Mouse (Mus musculus) limb, embryonic 14.5 days (tissue): ENCODE measurements at regions not wholly inside any gene's neighbourhood (a gene's known extent, or its start where the extent isn't known, plus 50 kb on each side); places are given as distances from the start of the nearest gene placed in this dataset.

ENCODE experiments used
- ATAC-seq: fragments of 200-750 bp; cut with Nextera tagmentation; 2 replicates; pipeline ENCODE4 v1.8.0; 2017; ENCODE audit warnings: low read depth, moderate number of reproducible peaks, moderate TSS enrichment; ENCODE audit not compliant: low FRiP score
- DNase-seq: peaks from one replicate; pipeline ENCODE4 v3.0.0-alpha.2; 2015; ENCODE audit warnings: low spot score
- H3K27ac ChIP-seq: fragments of 300-500 bp; sonication (generic); replicated peaks from 2 replicates; pipeline ENCODE4 v1.5.1; 2014; ENCODE audit warnings: low read depth, mild to moderate bottlenecking, low read length, moderate library complexity, mixed read lengths
- H3K27me3 ChIP-seq: fragments of 300-500 bp; sonication (generic); 2 replicates; pipeline ENCODE4 v1.6.1; 2014; ENCODE audit warnings: low read length, mixed read lengths; ENCODE audit not compliant: control insufficient read depth, insufficient read depth
- H3K36me3 ChIP-seq: fragments of 300-500 bp; sonication (generic); 2 replicates; pipeline ENCODE4 v1.6.1; 2014; ENCODE audit warnings: mild to moderate bottlenecking, low read length, moderate library complexity, mixed read lengths; ENCODE audit not compliant: control insufficient read depth, insufficient read depth
- H3K4me1 ChIP-seq: fragments of 300-500 bp; sonication (generic); 2 replicates; pipeline ENCODE4 v1.6.1; 2014; ENCODE audit warnings: antibody characterized with exemption, low read length, mixed read lengths; ENCODE audit not compliant: control insufficient read depth, insufficient read depth
- H3K4me2 ChIP-seq: fragments of 300-500 bp; sonication (generic); replicated peaks from 2 replicates; pipeline ENCODE4 v1.6.1; 2014; ENCODE audit warnings: low read depth, mild to moderate bottlenecking, low read length, moderate library complexity; ENCODE audit not compliant: severe bottlenecking
- H3K4me3 ChIP-seq: fragments of 300-500 bp; sonication (generic); replicated peaks from 2 replicates; pipeline ENCODE4 v1.5.1; 2014; ENCODE audit warnings: low read length
- H3K9ac ChIP-seq: fragments of 300-500 bp; sonication (generic); 2 replicates; pipeline ENCODE4 v1.6.1; 2014; ENCODE audit warnings: mild to moderate bottlenecking, low read depth, low read length, moderate library complexity; ENCODE audit not compliant: severe bottlenecking
- H3K9me3 ChIP-seq: fragments of 300-500 bp; sonication (generic); 2 replicates; pipeline ENCODE4 v1.6.1; 2016; ENCODE audit warnings: low read length; ENCODE audit not compliant: control insufficient read depth
- POLR2A ChIP-seq: fragments of 200-500 bp; IDR thresholded peaks from 2 replicates; pipeline ENCODE4 v1.8.0; 2012; ENCODE audit warnings: inconsistent platforms, mild to moderate bottlenecking, moderate library complexity, borderline replicate concordance; ENCODE audit not compliant: insufficient read depth, insufficient read length; ENCODE audit errors: extremely low read depth
- WGBS: fragments of 180-500 bp; shearing (Covaris S2); extraction: QIAGEN DNeasy Blood & Tissue Kit; methylation state at CpG from one replicate; pipeline ENCODE4 v1.1.7; 2014; 5-methylcytosine and 5-hydroxymethylcytosine counted together

DNA sequence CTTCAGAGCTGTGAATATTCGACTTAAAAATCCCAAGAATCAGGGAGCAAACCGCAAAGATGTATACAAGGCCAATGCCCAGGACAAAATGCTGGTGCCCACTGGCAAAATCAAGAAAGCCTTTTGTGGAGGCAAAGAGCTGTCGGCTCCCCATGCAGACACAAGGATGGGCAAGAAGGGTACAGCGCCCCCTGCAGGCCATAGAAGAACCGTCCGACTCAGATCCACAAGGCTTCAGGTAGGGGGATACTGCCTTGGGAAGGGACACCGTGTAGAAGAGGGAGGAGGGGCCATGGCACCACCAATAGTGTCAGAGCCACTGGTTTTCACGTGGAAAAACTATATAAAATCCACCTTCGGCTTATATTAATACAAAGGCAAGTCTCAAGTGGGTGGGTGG is 379.8 kb downstream of the Fam19a5 start:
- H3K9me3 ChIP-seq = no peaks in the 10 kb centered on the region
- no peak for DNase-seq
- no peak for TF ChIP-seq POLR2A
- H3K36me3 ChIP-seq = no peaks in the 10 kb centered on the region
- ATAC-seq = no peak
- H3K27me3 ChIP-seq = no peaks in the 10 kb centered on the region
- H3K4me3 ChIP-seq = no peak overlapping the region
- no peak overlapping the region for H3K27ac ChIP-seq
- no peak overlapping the region for H3K4me2 ChIP-seq
- no peak overlapping the region for H3K9ac ChIP-seq
- 36% methylated on average over 9 of the region's 9 CpGs for WGBS
- no peaks in the 10 kb centered on the region for H3K4me1 ChIP-seq

DNA sequence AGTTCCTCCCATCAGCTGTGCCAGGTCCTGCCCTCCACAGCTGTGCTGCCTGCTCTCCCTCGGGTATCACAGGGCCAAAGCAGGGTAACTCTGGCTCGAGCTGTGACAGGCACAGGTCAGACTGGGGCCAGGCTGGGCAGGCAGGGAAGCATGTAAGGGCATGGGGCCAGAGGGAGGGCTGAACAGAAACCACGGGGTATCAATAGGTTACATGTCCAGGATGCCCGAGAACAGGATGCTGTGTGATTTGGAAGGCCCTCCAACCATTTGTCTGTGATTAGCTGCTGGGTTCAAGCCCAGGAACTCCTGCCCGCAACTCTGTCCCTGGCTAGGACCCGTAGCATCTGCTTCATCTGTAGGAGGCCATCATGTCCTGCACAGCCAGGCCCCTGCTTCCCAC is 391.9 kb downstream of the Fam19a5 start:
- WGBS = 75% methylated on average over 6 of the region's 6 CpGs
- H3K4me3 ChIP-seq = no peak overlapping the region
- H3K27ac ChIP-seq = no peak overlapping the region
- H3K27me3 ChIP-seq = no peaks in the 10 kb centered on the region
- no peaks in the 10 kb centered on the region for H3K9me3 ChIP-seq
- H3K36me3 ChIP-seq = no peaks in the 10 kb centered on the region
- H3K4me1 ChIP-seq = no peaks in the 10 kb centered on the region
- H3K4me2 ChIP-seq = no peak overlapping the region
- no peak overlapping the region for H3K9ac ChIP-seq
- DNase-seq = no peak
- TF ChIP-seq POLR2A = no peak
- ATAC-seq = no peak

DNA sequence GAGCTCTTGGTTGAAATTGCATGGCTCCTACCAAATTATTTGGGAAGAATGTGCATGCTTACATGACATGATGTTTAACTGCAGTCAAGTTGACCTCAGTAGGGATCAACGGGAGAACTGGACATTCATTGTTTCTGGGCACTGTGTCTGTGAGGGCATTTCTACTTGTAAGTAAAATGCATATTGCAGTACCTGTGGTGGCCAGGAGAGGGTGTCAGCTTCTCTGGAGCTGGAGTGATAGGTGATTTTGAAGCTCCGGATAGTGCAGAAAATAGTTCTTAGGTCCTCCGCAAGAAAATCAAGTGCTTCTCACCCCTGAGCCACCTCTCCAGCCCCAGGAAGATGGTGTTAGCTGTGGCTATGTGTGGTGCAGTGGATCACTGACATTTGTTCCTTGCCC is 396.7 kb downstream of the Fam19a5 start:
- no peak overlapping the region for H3K27ac ChIP-seq
- no peak for ATAC-seq
- no peak overlapping the region for H3K4me2 ChIP-seq
- no peaks in the 10 kb centered on the region for H3K9me3 ChIP-seq
- no peak for TF ChIP-seq POLR2A
- H3K36me3 ChIP-seq = no peaks in the 10 kb centered on the region
- no peak for DNase-seq
- H3K27me3 ChIP-seq = no peaks in the 10 kb centered on the region
- no peak overlapping the region for H3K9ac ChIP-seq
- H3K4me3 ChIP-seq = no peak overlapping the region
- 67% methylated on average over 3 of the region's 3 CpGs for WGBS
- no peaks in the 10 kb centered on the region for H3K4me1 ChIP-seq

DNA sequence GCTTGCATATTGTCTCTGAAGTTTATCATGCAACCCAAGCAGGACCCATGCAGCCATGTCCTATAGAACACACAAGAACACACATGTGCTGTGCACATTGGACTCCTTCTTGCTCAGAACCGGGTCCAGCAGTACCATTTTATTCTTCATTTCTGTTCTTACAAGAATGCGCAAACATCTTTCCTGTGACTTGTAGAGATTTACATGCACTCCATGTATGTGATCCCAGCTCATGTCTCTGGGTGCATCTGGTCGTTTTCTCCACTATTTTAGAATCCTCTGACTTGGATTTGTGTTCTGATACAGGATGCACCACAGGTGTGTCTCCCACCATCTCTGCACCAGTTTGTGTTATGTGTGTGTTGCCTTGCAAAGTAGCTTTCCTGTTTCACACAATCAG is 408.4 kb downstream of the Fam19a5 start:
- no peak for TF ChIP-seq POLR2A
- 70% methylated on average over 3 of the region's 3 CpGs for WGBS
- no peaks in the 10 kb centered on the region for H3K4me1 ChIP-seq
- H3K9ac ChIP-seq = no peak overlapping the region
- no peak overlapping the region for H3K27ac ChIP-seq
- H3K4me3 ChIP-seq = no peak overlapping the region
- DNase-seq = no peak
- H3K36me3 ChIP-seq = no peaks in the 10 kb centered on the region
- H3K27me3 ChIP-seq = no peaks in the 10 kb centered on the region
- no peak overlapping the region for H3K4me2 ChIP-seq
- ATAC-seq = no peak
- no peaks in the 10 kb centered on the region for H3K9me3 ChIP-seq

GRCm38 (mm10) chr15:87955685-87956256 is 411.7 kb downstream of the Fam19a5 start:
- ATAC-seq (no peak), DNase-seq (no peak)
- 56% methylated on average over 5 of the region's 5 CpGs for WGBS

GRCm38 (mm10) chr15:87958866-87959265 is 414.8 kb downstream of the Fam19a5 start:
- TF ChIP-seq POLR2A = no peak
- no peak overlapping the region for H3K4me2 ChIP-seq
- H3K4me1 ChIP-seq = no peaks in the 10 kb centered on the region
- no peak for DNase-seq
- ATAC-seq = no peak
- H3K36me3 ChIP-seq = no peaks in the 10 kb centered on the region
- 67% methylated on average over 1 of the region's 1 CpGs for WGBS
- no peak overlapping the region for H3K4me3 ChIP-seq
- H3K27me3 ChIP-seq = no peaks in the 10 kb centered on the region
- H3K27ac ChIP-seq = no peak overlapping the region
- no peaks in the 10 kb centered on the region for H3K9me3 ChIP-seq
- no peak overlapping the region for H3K9ac ChIP-seq

More at GRCm38 (mm10) chr15:87955685-87956256, 411.7 kb downstream of the Fam19a5 start:
- no peaks in the 10 kb centered on the region for H3K9me3 ChIP-seq
- H3K36me3 ChIP-seq = no peaks in the 10 kb centered on the region
- H3K4me1 ChIP-seq = no peaks in the 10 kb centered on the region
- no peak overlapping the region for H3K4me2 ChIP-seq
- H3K4me3 ChIP-seq = no peak overlapping the region
- H3K9ac ChIP-seq = no peak overlapping the region
- no peaks in the 10 kb centered on the region for H3K27me3 ChIP-seq
- H3K27ac ChIP-seq = no peak overlapping the region
- TF ChIP-seq POLR2A = no peak
